Mouse (Mus musculus) megakaryocyte, embryonic 14.5 days (primary cell): Measurements from ENCODE around the gene Unc93a2.
"Not testable (repeated sequence)": the region's sequence is repeated elsewhere in the genome, so short reads cannot be mapped to it uniquely, and the experiment has no call there.

Source experiments
- FLI1 ChIP-seq: IDR thresholded peaks from 2 replicates; pipeline ENCODE4 v1.6.1; 2012; ENCODE audit warnings: low read length, inconsistent platforms, mixed read lengths
- GATA1 ChIP-seq: IDR thresholded peaks from 3 replicates; pipeline ENCODE4 v1.6.1; 2012; ENCODE audit warnings: mixed read lengths, low read length, inconsistent platforms, borderline replicate concordance

DNA sequence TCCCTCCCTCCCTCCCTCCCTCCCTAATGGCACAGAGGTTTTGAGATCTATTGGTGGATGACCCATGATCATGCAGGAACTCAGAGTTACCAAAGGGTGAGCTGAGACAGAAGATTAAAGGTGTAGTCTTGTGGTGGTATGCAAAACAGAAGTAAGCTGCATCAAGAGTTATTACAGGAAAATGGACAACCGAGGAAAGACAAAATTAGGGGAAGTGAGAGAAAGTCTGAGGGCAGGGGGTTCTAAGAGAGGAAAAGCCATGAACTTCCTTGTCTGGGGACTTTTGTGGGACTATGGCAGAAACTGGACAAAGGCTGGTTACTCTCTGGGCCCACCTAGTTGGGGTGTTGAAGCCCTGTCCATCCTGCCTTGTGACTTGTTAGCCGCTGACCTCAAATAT is 11.0 kb upstream of the Unc93a2 start:
- TF ChIP-seq GATA1, FLI1: not testable (repeated sequence)
